Mouse (Mus musculus) c-Kit-positive CD71-positive TER-119-positive erythroid progenitor cells, embryonic 14.5 days (primary cell): ENCODE data around the gene Prss34.

ENCODE experiments used
- DNase-seq: peaks from one replicate; pipeline ENCODE4 v3.0.0-alpha.2; 2013; ENCODE audit warnings: low spot score

The Prss34 gene

GRCm38 (mm10) chr17:25298094-25298493, at the start of gene Prss34:
Gene Prss34 (plus strand): TSS chr17:25298394.
- no peak for DNase-seq

GRCm38 (mm10) chr17:25250181-25250835, 47.9 kb upstream of the Prss34 start:
- no peak for DNase-seq

GRCm38 (mm10) chr17:25252643-25253042, 45.6 kb upstream of the Prss34 start:
- no peak for DNase-seq

GRCm38 (mm10) chr17:25253760-25254159, 44.4 kb upstream of the Prss34 start:
- no peak for DNase-seq

- DNase-seq = no peak
Measured at GRCm38 (mm10) chr17:25255110-25255509, 43.1 kb upstream of the Prss34 start.

GRCm38 (mm10) chr17:25256140-25256754, 41.9 kb upstream of the Prss34 start, which contains the start of gene Baiap3:
Gene Baiap3 (minus strand): TSS chr17:25256364.
- DNase-seq = no peak

GRCm38 (mm10) chr17:25257804-25258261, 40.4 kb upstream of the Prss34 start:
- no peak for DNase-seq

- DNase-seq = no peak
Measured at GRCm38 (mm10) chr17:25264453-25264852, 33.7 kb upstream of the Prss34 start.

GRCm38 (mm10) chr17:25270795-25271335, 27.3 kb upstream of the Prss34 start:
- no peak for DNase-seq

- DNase-seq = peak; percentile 64
Measured at GRCm38 (mm10) chr17:25272326-25272725, 25.9 kb upstream of the Prss34 start.

- DNase-seq = peak; percentile 42
Measured at GRCm38 (mm10) chr17:25272951-25273705, 25.1 kb upstream of the Prss34 start.

GRCm38 (mm10) chr17:25273706-25274501, 24.3 kb upstream of the Prss34 start:
- DNase-seq = peak; percentile 99

- DNase-seq = no peak
Measured at GRCm38 (mm10) chr17:25274571-25275346, 23.4 kb upstream of the Prss34 start, which contains the start of gene Ube2i. Gene Ube2i (minus strand): TSS chr17:25274622.

GRCm38 (mm10) chr17:25275833-25276232, 22.4 kb upstream of the Prss34 start:
- no peak for DNase-seq

- peak; percentile 66 for DNase-seq
Measured at GRCm38 (mm10) chr17:25282133-25282532, 16.1 kb upstream of the Prss34 start.

- DNase-seq = peak; percentile 76
Measured at GRCm38 (mm10) chr17:25285033-25285432, 13.2 kb upstream of the Prss34 start.

GRCm38 (mm10) chr17:25288842-25289241, 9.4 kb upstream of the Prss34 start:
- no peak for DNase-seq

GRCm38 (mm10) chr17:25290411-25290810, 7.8 kb upstream of the Prss34 start:
- DNase-seq = no peak

- no peak for DNase-seq
Measured at GRCm38 (mm10) chr17:25293495-25293894, 4.7 kb upstream of the Prss34 start.

- no peak for DNase-seq
Measured at GRCm38 (mm10) chr17:25294111-25294510, 4.1 kb upstream of the Prss34 start.

GRCm38 (mm10) chr17:25308346-25308745, 10.2 kb downstream of the Prss34 start, which contains the start of gene Prss28:
Gene Prss28 (plus strand): TSS chr17:25308646.
- DNase-seq = no peak
